Mouse (Mus musculus) cerebellum, postnatal 25 days (tissue): ENCODE results near the gene Cxcr4.

Experiments used
- DNase-seq, 2 experiments: peaks; one replicate each; pipeline ENCODE4 v3.0.0; 2021; ENCODE audit warnings: mixed read lengths in 2 of 2

Gene Cxcr4

GRCm38 (mm10) chr1:128592211-128592741 lies at the start of gene Cxcr4:
Cxcr4 (minus strand) TSS chr1:128592293.
- DNase-seq = peak; percentile 46 to 62

- no peak for DNase-seq
Measured at GRCm38 (mm10) chr1:128639707-128640107, 47.6 kb upstream of the Cxcr4 start.

GRCm38 (mm10) chr1:128637230-128637740 lies 45.2 kb upstream of the Cxcr4 start:
- DNase-seq = no peak

GRCm38 (mm10) chr1:128636258-128637229 lies 44.5 kb upstream of the Cxcr4 start:
- no peak for DNase-seq

- no peak for DNase-seq
Measured at GRCm38 (mm10) chr1:128633711-128634379, 41.8 kb upstream of the Cxcr4 start.

GRCm38 (mm10) chr1:128632522-128632921 lies 40.4 kb upstream of the Cxcr4 start:
- DNase-seq = no peak

- DNase-seq = no peak
Measured at GRCm38 (mm10) chr1:128626144-128626678, 34.1 kb upstream of the Cxcr4 start.

GRCm38 (mm10) chr1:128623594-128623887 lies 31.4 kb upstream of the Cxcr4 start:
- no peak for DNase-seq

- no peak for DNase-seq
Measured at GRCm38 (mm10) chr1:128622867-128623593, 30.9 kb upstream of the Cxcr4 start.

- no peak for DNase-seq
Measured at GRCm38 (mm10) chr1:128617654-128618310, 25.7 kb upstream of the Cxcr4 start.

GRCm38 (mm10) chr1:128616586-128616985 lies 24.5 kb upstream of the Cxcr4 start:
- DNase-seq = no peak

GRCm38 (mm10) chr1:128615459-128615806 lies 23.3 kb upstream of the Cxcr4 start:
- DNase-seq = no peak

- no peak for DNase-seq
Measured at GRCm38 (mm10) chr1:128614653-128615458, 22.8 kb upstream of the Cxcr4 start.

GRCm38 (mm10) chr1:128608119-128608518 lies 16.0 kb upstream of the Cxcr4 start:
- DNase-seq = no peak

- DNase-seq = no peak
Measured at GRCm38 (mm10) chr1:128607423-128607822, 15.3 kb upstream of the Cxcr4 start.

- no peak for DNase-seq
Measured at GRCm38 (mm10) chr1:128605794-128606193, 13.7 kb upstream of the Cxcr4 start.

GRCm38 (mm10) chr1:128602688-128603385 lies 10.7 kb upstream of the Cxcr4 start:
- no peak for DNase-seq

GRCm38 (mm10) chr1:128602018-128602687 lies 10.1 kb upstream of the Cxcr4 start:
- no peak for DNase-seq

GRCm38 (mm10) chr1:128601307-128601706 lies 9.2 kb upstream of the Cxcr4 start:
- no peak for DNase-seq

- DNase-seq = no peak
Measured at GRCm38 (mm10) chr1:128600549-128600948, 8.5 kb upstream of the Cxcr4 start.
